Mouse (Mus musculus): ENCODE results near the gene Prg4. TPM values are rescaled to one million over a fixed set of nuclear protein-coding genes. Genes with fewer than 3 reads are reported as not detected.

Prg4 gene
- polyA plus RNA-seq, 1 experiment from 2014 or later = 0.71 TPM

GRCm38 (mm10) chr1:150472525-150472924 lies 6.6 kb upstream of the Prg4 start:
- Histone ChIP-seq H3K27ac (ENCODE audit: low read length) (no peak overlapping the region), H3K4me3 (ENCODE audit: low read length) (no peak overlapping the region), H3K9me3 (replicated peaks; ENCODE audit: control insufficient read depth, low read length) (no peaks in the 10 kb centered on the region; the same call in 1 of the 2 replicates), H3K9ac (ENCODE audit: low read length) (no peak overlapping the region), H3K4me2 (ENCODE audit: low read depth, low read length) (no peak overlapping the region), H3K36me3 (ENCODE audit: control insufficient read depth, insufficient read depth) (no peaks in the 10 kb centered on the region), H3K4me1 (ENCODE audit: control insufficient read depth, insufficient read depth, low read length) (no peaks in the 10 kb centered on the region), H3K27me3 (ENCODE audit: control insufficient read depth, insufficient read depth, low read length) (no peaks in the 10 kb centered on the region)
- no peak for ATAC-seq (replicated peaks; ENCODE audit: extremely low read depth, insufficient read depth, low FRiP score)
- WGBS = 79% methylated on average over 7 of the region's 7 CpGs

- Histone ChIP-seq H3K27ac (ENCODE audit: low read length) (no peak overlapping the region), H3K27me3 (ENCODE audit: control insufficient read depth, insufficient read depth, low read length) (no peaks in the 10 kb centered on the region), H3K9me3 (replicated peaks; ENCODE audit: control insufficient read depth, low read length) (no peaks in the 10 kb centered on the region; the same call in 1 of the 2 replicates), H3K9ac (ENCODE audit: low read length) (no peak overlapping the region), H3K4me3 (ENCODE audit: low read length) (no peak overlapping the region), H3K36me3 (ENCODE audit: control insufficient read depth, insufficient read depth) (no peaks in the 10 kb centered on the region), H3K4me1 (ENCODE audit: control insufficient read depth, insufficient read depth, low read length) (no peaks in the 10 kb centered on the region), H3K4me2 (ENCODE audit: low read depth, low read length) (no peak overlapping the region)
- WGBS = 51% methylated on average over 3 of the region's 3 CpGs
- no peak for ATAC-seq (replicated peaks; ENCODE audit: extremely low read depth, insufficient read depth, low FRiP score)
These were observed 4.0 kb upstream of the Prg4 start for GRCm38 (mm10) chr1:150469992-150470391.

- no peak for ATAC-seq (replicated peaks; ENCODE audit: extremely low read depth, insufficient read depth, low FRiP score)
- WGBS = 70% methylated on average over 10 of the region's 10 CpGs
- H3K4me1 ChIP-seq (ENCODE audit: control insufficient read depth, insufficient read depth, low read length) = no peaks in the 10 kb centered on the region
- no peaks in the 10 kb centered on the region for H3K36me3 ChIP-seq (ENCODE audit: control insufficient read depth, insufficient read depth)
- no peaks in the 10 kb centered on the region for H3K9me3 ChIP-seq (replicated peaks; ENCODE audit: control insufficient read depth, low read length)
- H3K4me2 ChIP-seq (ENCODE audit: low read depth, low read length) = no peak overlapping the region
- no peak overlapping the region for H3K9ac ChIP-seq (ENCODE audit: low read length)
- no peak overlapping the region for H3K27ac ChIP-seq (ENCODE audit: low read length)
- no peaks in the 10 kb centered on the region for H3K27me3 ChIP-seq (ENCODE audit: control insufficient read depth, insufficient read depth, low read length)
- no peak overlapping the region for H3K4me3 ChIP-seq (ENCODE audit: low read length)
These were observed 601 bp downstream of the Prg4 start for GRCm38 (mm10) chr1:150465364-150465763.

DNA sequence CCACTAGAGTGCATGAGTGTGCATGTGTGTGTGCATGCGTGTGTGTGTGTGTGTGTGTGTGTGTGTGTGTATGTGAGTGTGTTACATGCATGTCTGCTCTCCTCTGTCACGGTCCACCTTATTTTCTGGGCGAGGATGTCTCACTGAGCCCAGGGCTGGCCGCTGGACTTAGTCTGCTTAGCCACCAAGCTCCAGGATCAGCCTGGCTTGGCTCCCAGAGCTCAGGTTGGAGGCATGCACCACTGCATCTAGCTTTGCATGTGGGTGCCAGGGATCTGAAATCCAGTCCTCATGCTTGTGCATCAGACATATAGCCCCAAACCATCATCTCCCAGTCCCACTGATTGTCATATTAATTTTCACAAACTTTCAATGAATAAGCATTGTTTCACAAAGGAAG lies 2.3 kb downstream of the Prg4 start:
- Histone ChIP-seq H3K27me3 (ENCODE audit: control insufficient read depth, insufficient read depth, low read length) (no peaks in the 10 kb centered on the region), H3K27ac (ENCODE audit: low read length) (no peak overlapping the region), H3K9ac (ENCODE audit: low read length) (no peak overlapping the region), H3K4me3 (ENCODE audit: low read length) (no peak overlapping the region), H3K4me1 (ENCODE audit: control insufficient read depth, insufficient read depth, low read length) (no peaks in the 10 kb centered on the region), H3K4me2 (ENCODE audit: low read depth, low read length) (no peak overlapping the region), H3K36me3 (ENCODE audit: control insufficient read depth, insufficient read depth) (no peaks in the 10 kb centered on the region), H3K9me3 (replicated peaks; ENCODE audit: control insufficient read depth, low read length) (no peaks in the 10 kb centered on the region)
- WGBS = 81% methylated on average over 4 of the region's 4 CpGs
- no peak for ATAC-seq (replicated peaks; ENCODE audit: extremely low read depth, insufficient read depth, low FRiP score)

DNA sequence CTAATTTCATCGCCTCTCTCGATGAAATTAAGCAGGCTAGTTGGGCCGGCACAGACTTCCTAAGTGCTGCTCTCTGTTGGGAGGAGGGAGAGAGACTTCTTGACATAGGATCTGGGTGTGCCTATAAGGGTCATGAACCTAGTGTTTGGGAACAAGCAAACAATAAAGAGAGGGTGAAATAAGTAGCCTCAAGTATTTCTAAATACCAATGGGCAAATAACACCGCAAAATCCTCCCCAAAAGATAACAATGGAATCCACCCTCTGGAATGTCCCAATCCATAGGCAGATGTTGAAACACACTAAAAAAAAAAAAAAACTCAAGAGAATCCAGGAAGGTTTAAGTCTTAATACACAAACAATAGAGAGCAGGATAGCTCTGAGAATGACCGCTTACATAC lies 2.9 kb downstream of the Prg4 start:
- 48% methylated on average over 5 of the region's 5 CpGs for WGBS
- no peak overlapping the region for H3K9ac ChIP-seq (ENCODE audit: low read length)
- ATAC-seq (replicated peaks; ENCODE audit: extremely low read depth, insufficient read depth, low FRiP score) = no peak

DNA sequence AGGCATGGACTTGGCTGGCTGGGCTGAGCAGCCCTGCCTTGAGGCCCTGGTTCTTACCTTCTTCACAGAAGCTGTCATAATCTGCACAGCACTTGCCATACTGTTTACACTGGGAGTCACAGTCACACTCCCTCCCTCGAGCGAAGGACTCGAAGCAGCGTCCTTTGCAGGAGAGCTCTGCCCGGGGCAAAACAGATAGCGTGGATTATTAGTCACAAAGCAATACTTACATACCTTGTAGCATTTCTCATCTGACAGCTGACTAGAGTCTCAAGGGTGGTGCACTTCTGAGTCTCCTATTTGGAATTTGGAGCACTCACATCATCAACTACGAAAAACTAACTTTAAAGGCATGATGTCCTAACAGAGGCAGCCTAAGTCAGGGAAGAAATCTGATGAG lies 5.4 kb downstream of the Prg4 start:
- Histone ChIP-seq H3K4me3 (ENCODE audit: low read length) (no peak overlapping the region), H3K27me3 (ENCODE audit: control insufficient read depth, insufficient read depth, low read length) (no peaks in the 10 kb centered on the region), H3K27ac (ENCODE audit: low read length) (no peak overlapping the region), H3K36me3 (ENCODE audit: control insufficient read depth, insufficient read depth) (no peaks in the 10 kb centered on the region), H3K9ac (ENCODE audit: low read length) (no peak overlapping the region), H3K9me3 (replicated peaks; ENCODE audit: control insufficient read depth, low read length) (no peaks in the 10 kb centered on the region), H3K4me2 (ENCODE audit: low read depth, low read length) (no peak overlapping the region), H3K4me1 (ENCODE audit: control insufficient read depth, insufficient read depth, low read length) (no peaks in the 10 kb centered on the region)
- 41% methylated on average over 7 of the region's 7 CpGs for WGBS
- no peak for ATAC-seq (replicated peaks; ENCODE audit: extremely low read depth, insufficient read depth, low FRiP score)

More for the DNA sequence above, 2.9 kb downstream of the Prg4 start:
- H3K4me1 ChIP-seq (ENCODE audit: control insufficient read depth, insufficient read depth, low read length) = no peaks in the 10 kb centered on the region
- H3K27me3 ChIP-seq (ENCODE audit: control insufficient read depth, insufficient read depth, low read length) = no peaks in the 10 kb centered on the region
- no peak overlapping the region for H3K4me2 ChIP-seq (ENCODE audit: low read depth, low read length)
- H3K4me3 ChIP-seq (ENCODE audit: low read length) = no peak overlapping the region
- H3K27ac ChIP-seq (ENCODE audit: low read length) = no peak overlapping the region
- no peaks in the 10 kb centered on the region for H3K9me3 ChIP-seq (replicated peaks; ENCODE audit: control insufficient read depth, low read length)
- H3K36me3 ChIP-seq (ENCODE audit: control insufficient read depth, insufficient read depth) = no peaks in the 10 kb centered on the region

DNA sequence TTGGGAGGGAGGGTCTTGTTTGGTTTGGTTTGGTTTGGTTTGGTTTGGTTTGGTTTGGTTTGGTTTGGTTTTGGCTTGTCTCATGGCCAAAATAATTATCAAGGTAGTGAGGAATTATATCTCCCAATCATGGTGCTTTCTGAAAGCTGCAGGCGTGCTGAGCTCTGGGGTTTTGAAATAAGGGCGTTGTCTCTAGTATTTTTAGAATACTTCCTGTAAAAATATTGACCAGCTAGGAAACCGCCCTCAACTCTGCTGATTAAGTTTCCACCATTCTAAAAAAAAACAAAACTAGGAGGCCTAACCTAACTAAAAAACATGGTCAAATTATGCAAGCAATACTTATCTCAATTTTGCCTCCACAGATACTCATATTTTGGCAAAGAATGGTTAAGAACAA lies 6.4 kb downstream of the Prg4 start:
- H3K4me3 ChIP-seq (ENCODE audit: low read length) = no peak overlapping the region
- no peak overlapping the region for H3K4me2 ChIP-seq (ENCODE audit: low read depth, low read length)
- no peaks in the 10 kb centered on the region for H3K27me3 ChIP-seq (ENCODE audit: control insufficient read depth, insufficient read depth, low read length)
- no peaks in the 10 kb centered on the region for H3K4me1 ChIP-seq (ENCODE audit: control insufficient read depth, insufficient read depth, low read length)
- H3K9ac ChIP-seq (ENCODE audit: low read length) = no peak overlapping the region
- H3K36me3 ChIP-seq (ENCODE audit: control insufficient read depth, insufficient read depth) = no peaks in the 10 kb centered on the region
- no peak overlapping the region for H3K27ac ChIP-seq (ENCODE audit: low read length)
- no peaks in the 10 kb centered on the region for H3K9me3 ChIP-seq (replicated peaks; ENCODE audit: control insufficient read depth, low read length)
- WGBS = 65% methylated on average over 3 of the region's 3 CpGs
- no peak for ATAC-seq (replicated peaks; ENCODE audit: extremely low read depth, insufficient read depth, low FRiP score)

DNA sequence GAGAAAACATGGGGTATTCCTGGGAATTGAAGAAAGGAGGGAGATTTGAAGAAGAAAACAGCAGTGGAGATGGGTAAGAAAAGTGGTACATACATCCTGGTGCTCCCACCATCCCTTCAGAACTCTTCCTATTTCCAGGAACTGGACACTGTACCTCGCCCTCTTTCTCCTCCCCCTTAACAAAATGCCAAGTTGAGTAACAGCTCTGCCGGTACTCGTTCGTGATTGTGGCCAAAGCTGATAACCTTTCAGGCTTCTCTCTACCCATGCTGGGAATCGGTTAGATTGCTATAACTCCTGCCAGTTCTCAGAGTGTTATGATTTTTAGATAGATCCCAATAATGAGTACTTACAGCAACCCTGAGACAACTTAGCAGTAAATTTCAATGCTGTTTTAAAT lies 7.0 kb downstream of the Prg4 start:
- Histone ChIP-seq H3K27ac (ENCODE audit: low read length) (no peak overlapping the region), H3K9ac (ENCODE audit: low read length) (no peak overlapping the region), H3K27me3 (ENCODE audit: control insufficient read depth, insufficient read depth, low read length) (no peaks in the 10 kb centered on the region), H3K36me3 (ENCODE audit: control insufficient read depth, insufficient read depth) (no peaks in the 10 kb centered on the region), H3K4me2 (ENCODE audit: low read depth, low read length) (no peak overlapping the region), H3K4me1 (ENCODE audit: control insufficient read depth, insufficient read depth, low read length) (no peaks in the 10 kb centered on the region), H3K4me3 (ENCODE audit: low read length) (no peak overlapping the region), H3K9me3 (replicated peaks; ENCODE audit: control insufficient read depth, low read length) (no peaks in the 10 kb centered on the region)
- 51% methylated on average over 5 of the region's 5 CpGs for WGBS
- no peak for ATAC-seq (replicated peaks; ENCODE audit: extremely low read depth, insufficient read depth, low FRiP score)

- Histone ChIP-seq H3K27ac (ENCODE audit: low read length) (no peak overlapping the region), H3K9me3 (replicated peaks; ENCODE audit: control insufficient read depth, low read length) (no peaks in the 10 kb centered on the region), H3K4me1 (ENCODE audit: control insufficient read depth, insufficient read depth, low read length) (no peaks in the 10 kb centered on the region), H3K27me3 (ENCODE audit: control insufficient read depth, insufficient read depth, low read length) (no peaks in the 10 kb centered on the region), H3K36me3 (ENCODE audit: control insufficient read depth, insufficient read depth) (peaks cover 48% of the 10 kb centered on the region), H3K4me3 (ENCODE audit: low read length) (no peak overlapping the region), H3K4me2 (ENCODE audit: low read depth, low read length) (no peak overlapping the region), H3K9ac (ENCODE audit: low read length) (no peak overlapping the region)
- WGBS = 71% methylated on average over 4 of the region's 4 CpGs
- ATAC-seq (replicated peaks; ENCODE audit: extremely low read depth, insufficient read depth, low FRiP score) = no peak
These were observed 24.2 kb downstream of the Prg4 start for GRCm38 (mm10) chr1:150441731-150442130.

GRCm38 (mm10) chr1:150438641-150439040 lies 27.3 kb downstream of the Prg4 start:
- Histone ChIP-seq H3K9me3 (replicated peaks; ENCODE audit: control insufficient read depth, low read length) (no peaks in the 10 kb centered on the region), H3K27me3 (ENCODE audit: control insufficient read depth, insufficient read depth, low read length) (no peaks in the 10 kb centered on the region), H3K27ac (ENCODE audit: low read length) (no peak overlapping the region), H3K36me3 (ENCODE audit: control insufficient read depth, insufficient read depth) (peaks cover 55% of the 10 kb centered on the region), H3K4me1 (ENCODE audit: control insufficient read depth, insufficient read depth, low read length) (no peaks in the 10 kb centered on the region), H3K4me2 (ENCODE audit: low read depth, low read length) (no peak overlapping the region), H3K9ac (ENCODE audit: low read length) (no peak overlapping the region), H3K4me3 (ENCODE audit: low read length) (no peak overlapping the region)
- no peak for ATAC-seq (replicated peaks; ENCODE audit: extremely low read depth, insufficient read depth, low FRiP score)
- 88% methylated on average over 3 of the region's 3 CpGs for WGBS

Data from heart, embryonic 16.5 days (tissue).